Mouse (Mus musculus) liver, embryonic 14.5 days (tissue): ENCODE data around the gene Mok. TPM values are rescaled to one million over a fixed set of nuclear protein-coding genes. Genes with fewer than 3 reads are reported as not detected.

Source experiments
- ATAC-seq: fragments of 200-750 bp; cut with Nextera tagmentation; 2 replicates; pipeline ENCODE4 v1.8.0; 2017; ENCODE audit warnings: moderate number of reproducible peaks, mild to moderate bottlenecking, moderate library complexity; ENCODE audit not compliant: insufficient read depth
- DNase-seq, 3 experiments: peaks; one replicate each; pipeline ENCODE4 v3.0.0-alpha.2; 2012 to 2013; ENCODE audit warnings: low read depth in 3 of 3, low spot score in 3 of 3
- H3K27ac ChIP-seq: fragments of 300-500 bp; sonication (generic); 2 replicates; pipeline ENCODE4 v1.5.1; 2014; ENCODE audit warnings: moderate library complexity, mild to moderate bottlenecking, control low read depth, inconsistent platforms
- H3K27me3 ChIP-seq: fragments of 300-500 bp; sonication (generic); 2 replicates; pipeline ENCODE4 v1.6.1; 2014; ENCODE audit warnings: mild to moderate bottlenecking, low read length, moderate library complexity; ENCODE audit not compliant: control insufficient read depth, insufficient read depth
- H3K36me3 ChIP-seq: fragments of 300-500 bp; sonication (generic); replicated peaks from 2 replicates; pipeline ENCODE4 v1.6.1; 2014; ENCODE audit warnings: low read depth; ENCODE audit not compliant: control insufficient read depth, insufficient read depth
- H3K4me1 ChIP-seq, 2 experiments: fragments of 200-500 bp in 1 of 2; fragments of 300-500 bp in 1 of 2; sonication (generic) in 1 of 2; replicated peaks; 2 replicates each; pipeline ENCODE4 v1.6.1; 2012 to 2014; ENCODE audit warnings: antibody characterized with exemption in 1 of 2, inconsistent platforms in 1 of 2, low read length in 1 of 2; ENCODE audit not compliant: control insufficient read depth in 2 of 2, insufficient read depth in 2 of 2
- H3K4me2 ChIP-seq: fragments of 300-500 bp; sonication (generic); 2 replicates; pipeline ENCODE4 v1.6.1; 2014; ENCODE audit warnings: low read depth, mild to moderate bottlenecking, control low read depth, moderate library complexity
- H3K4me3 ChIP-seq, 2 experiments: fragments of 200-500 bp in 1 of 2; fragments of 300-500 bp in 1 of 2; sonication (generic) in 1 of 2; 2 replicates each; pipeline ENCODE4 v1.5.1; 2012 to 2014; ENCODE audit warnings: low read depth in 2 of 2, low read length in 2 of 2, mild to moderate bottlenecking in 2 of 2, control low read depth in 1 of 2, inconsistent platforms in 1 of 2, moderate library complexity in 1 of 2; ENCODE audit not compliant: insufficient read depth in 1 of 2
- H3K9ac ChIP-seq: fragments of 300-500 bp; sonication (generic); replicated peaks from 2 replicates; pipeline ENCODE4 v1.6.1; 2014; ENCODE audit warnings: mild to moderate bottlenecking, control low read depth, moderate library complexity
- H3K9me3 ChIP-seq: fragments of 300-500 bp; sonication (generic); 2 replicates; pipeline ENCODE4 v1.6.1; 2016; ENCODE audit warnings: low read length, mixed read lengths; ENCODE audit not compliant: control insufficient read depth
- CTCF ChIP-seq: IDR thresholded peaks from 2 replicates; pipeline ENCODE4 v1.5.1; 2016; ENCODE audit warnings: antibody characterized with exemption, low read depth, control low read depth
- EP300 ChIP-seq: IDR thresholded peaks from 2 replicates; pipeline ENCODE4 v1.6.1; 2016; ENCODE audit warnings: antibody characterized with exemption, low read depth
- WGBS: fragments of 180-500 bp; shearing (Covaris S2); extraction: QIAGEN DNeasy Blood & Tissue Kit; methylation state at CpG from one replicate; pipeline ENCODE4 v1.1.7; 2014; ENCODE audit not compliant: insufficient replicate concordance; 5-methylcytosine and 5-hydroxymethylcytosine counted together
- polyA plus RNA-seq, 2 experiments: library from polyadenylated mRNA; depleted of rRNA in 1 of 2; stranded (reverse) in 1 of 2; unstranded in 1 of 2; fragments of >200 nt; fragmentation: Nextera tagmentation in 1 of 2; extraction: Ambion mirVana in 1 of 2; gene quantifications; 2 replicates each; pipeline versions ENCODE4 v1.2.1 to v1.2.3; 2012 to 2014

The Mok gene
- polyA plus RNA-seq, 2 experiments, result 0.18 to 0.23 TPM

DNA sequence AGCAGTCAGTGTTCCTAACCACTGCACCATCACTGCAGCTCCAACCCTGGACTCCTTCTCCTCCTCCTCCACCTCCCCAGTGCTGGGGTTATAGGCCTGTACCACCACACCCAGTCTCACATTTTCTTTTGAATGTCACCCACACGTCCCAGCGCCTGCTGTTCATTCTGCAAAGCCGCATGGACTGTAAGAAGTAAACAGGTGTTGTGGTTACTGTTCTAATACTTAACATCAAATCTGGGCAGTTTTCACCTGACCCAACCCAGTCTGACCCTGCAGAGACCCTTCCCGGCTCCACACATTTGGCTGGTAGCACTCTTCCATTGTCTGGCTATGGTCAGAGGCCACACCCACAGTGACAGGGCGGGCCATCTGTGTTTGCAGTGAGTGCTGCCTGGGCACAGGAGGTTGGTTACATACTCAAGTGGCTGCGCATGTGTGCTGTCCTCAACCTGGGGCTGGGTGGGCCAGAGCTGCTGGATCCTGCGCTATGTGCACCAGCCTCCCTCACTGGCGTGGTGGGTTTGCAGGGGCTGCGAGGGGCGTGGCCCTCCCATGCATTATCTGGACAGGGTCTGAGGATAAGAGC is 38.8 kb downstream of the Mok start:
- no peaks in the 10 kb centered on the region for H3K27me3 ChIP-seq
- no peak for ATAC-seq
- H3K36me3 ChIP-seq, result no peaks in the 10 kb centered on the region; the same call in 1 of the 2 replicates
- no peak overlapping the region for H3K4me3 ChIP-seq
- 70% methylated on average over 10 of the region's 10 CpGs for WGBS
- no peak for TF ChIP-seq EP300
- no peak for TF ChIP-seq CTCF
- DNase-seq, result no peak
- no peak overlapping the region for H3K4me2 ChIP-seq
- H3K4me1 ChIP-seq, result no peaks in the 10 kb centered on the region
- H3K9me3 ChIP-seq, result no peaks in the 10 kb centered on the region
- no peak overlapping the region for H3K27ac ChIP-seq
- H3K9ac ChIP-seq, result no peak overlapping the region

DNA sequence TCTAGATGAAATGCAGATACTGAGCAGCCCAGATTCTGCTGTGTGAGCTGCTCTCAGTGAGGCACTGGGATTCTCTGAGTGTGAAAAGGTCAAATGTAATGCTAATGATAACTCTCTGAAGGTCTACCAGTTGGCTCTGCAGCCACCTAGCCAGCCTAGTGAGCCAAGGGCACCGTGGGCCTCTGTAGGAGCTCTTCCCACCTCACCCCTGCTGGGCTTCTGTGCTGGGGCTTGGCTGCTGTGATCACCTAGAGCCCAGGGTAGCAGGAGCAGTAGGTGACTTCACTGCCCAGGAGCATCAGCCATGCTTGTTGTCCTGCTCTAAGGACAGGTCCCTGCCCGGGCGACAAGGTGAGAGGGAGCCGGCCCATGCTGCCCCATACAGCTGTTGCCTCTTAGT is 41.5 kb downstream of the Mok start:
- WGBS, result 81% methylated on average over 4 of the region's 4 CpGs
- TF ChIP-seq CTCF (no peak), EP300 (no peak)
- Histone ChIP-seq H3K4me3 (no peak overlapping the region), H3K4me2 (no peak overlapping the region), H3K9me3 (no peaks in the 10 kb centered on the region), H3K27me3 (no peaks in the 10 kb centered on the region), H3K4me1 (no peaks in the 10 kb centered on the region), H3K36me3 (no peaks in the 10 kb centered on the region; the same call in 1 of the 2 replicates), H3K9ac (no peak overlapping the region), H3K27ac (no peak overlapping the region)
- DNase-seq, result no peak
- no peak for ATAC-seq

DNA sequence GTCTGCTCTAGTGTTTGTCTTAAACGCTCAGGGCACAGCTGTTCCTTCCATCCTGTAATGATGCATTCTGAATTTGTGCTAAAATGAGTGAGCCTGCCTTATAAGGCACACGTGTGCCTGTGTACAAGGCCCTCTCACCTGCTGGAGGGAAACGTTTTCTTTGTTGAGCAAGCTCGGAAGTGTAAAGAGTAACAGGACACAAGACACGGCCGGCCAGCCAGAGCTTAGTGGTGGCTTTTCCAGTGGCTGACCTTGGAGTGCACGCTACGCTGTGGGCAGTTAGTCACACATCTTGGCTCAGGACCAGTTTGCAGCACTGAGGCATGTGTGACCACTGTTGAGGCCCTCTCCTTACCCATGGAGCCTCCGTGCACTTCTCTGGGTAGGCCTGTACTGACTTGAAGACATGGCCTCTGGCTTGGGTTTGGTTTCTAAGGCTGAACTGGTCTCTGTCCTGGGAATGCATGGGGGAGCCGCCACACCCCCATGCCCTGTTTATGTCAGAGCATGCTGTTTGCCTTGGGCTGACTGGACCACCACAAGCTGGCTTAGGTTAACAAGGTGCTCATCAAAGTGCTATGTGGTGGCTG is 42.8 kb downstream of the Mok start:
- ATAC-seq (no peak), DNase-seq (no peak)
- no peak for TF ChIP-seq CTCF
- TF ChIP-seq EP300, result no peak
- Histone ChIP-seq H3K36me3 (no peaks in the 10 kb centered on the region; the same call in 1 of the 2 replicates), H3K9ac (no peak overlapping the region), H3K27ac (no peak overlapping the region), H3K27me3 (no peaks in the 10 kb centered on the region), H3K4me1 (no peaks in the 10 kb centered on the region), H3K9me3 (no peaks in the 10 kb centered on the region), H3K4me2 (no peak overlapping the region), H3K4me3 (no peak overlapping the region)
- 75% methylated on average over 10 of the region's 10 CpGs for WGBS

DNA sequence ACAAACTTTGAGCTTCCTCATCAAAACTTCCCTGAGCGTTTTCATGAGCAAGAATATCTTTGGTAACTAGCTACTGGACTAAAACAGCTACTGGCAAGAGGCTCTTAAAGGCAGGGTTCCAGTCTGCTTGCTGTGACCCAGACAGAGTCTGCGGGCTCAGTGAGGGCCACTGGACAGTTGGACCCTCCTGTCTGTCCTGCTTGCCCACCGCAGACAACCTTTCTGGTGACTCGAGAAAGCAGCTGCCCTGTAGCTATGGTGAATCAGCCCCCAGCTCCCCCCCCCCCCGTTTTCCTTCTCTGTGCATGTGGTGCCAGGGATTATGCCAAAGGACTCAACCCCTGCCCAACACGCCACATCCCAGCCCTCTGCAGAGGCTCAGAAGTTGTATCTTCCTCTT is 43.5 kb downstream of the Mok start:
- no peak overlapping the region for H3K9ac ChIP-seq
- no peak overlapping the region for H3K4me3 ChIP-seq
- ATAC-seq, result no peak
- H3K36me3 ChIP-seq, result no peaks in the 10 kb centered on the region; the same call in 1 of the 2 replicates
- no peak for DNase-seq
- H3K4me2 ChIP-seq, result no peak overlapping the region
- no peaks in the 10 kb centered on the region for H3K27me3 ChIP-seq
- H3K27ac ChIP-seq, result no peak overlapping the region
- TF ChIP-seq EP300 (no peak), CTCF (no peak)
- no peaks in the 10 kb centered on the region for H3K9me3 ChIP-seq
- no peaks in the 10 kb centered on the region for H3K4me1 ChIP-seq
- WGBS, result 68% methylated on average over 6 of the region's 6 CpGs

DNA sequence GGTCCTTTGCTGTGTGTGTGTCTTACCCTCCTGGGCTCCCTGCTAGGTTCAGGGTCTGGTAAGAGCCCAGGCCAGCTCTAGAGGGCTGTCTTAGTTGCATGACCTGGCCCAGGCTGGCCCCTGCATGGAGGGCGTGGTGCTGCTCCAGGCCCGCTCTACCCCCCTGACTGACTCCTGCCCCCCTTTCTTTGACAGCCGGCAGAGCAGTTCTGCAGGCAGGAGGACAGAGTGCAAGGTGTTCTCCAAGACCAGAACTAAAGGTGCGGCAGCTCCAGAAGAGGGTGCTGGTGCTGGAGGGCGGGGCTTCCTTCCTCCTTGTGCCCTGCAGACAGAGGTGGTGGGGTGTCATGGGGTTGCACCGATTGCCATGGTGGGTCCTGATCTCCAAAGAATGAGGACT is 44.0 kb downstream of the Mok start:
- Histone ChIP-seq H3K4me2 (no peak overlapping the region), H3K9ac (no peak overlapping the region), H3K36me3 (no peaks in the 10 kb centered on the region; the same call in 1 of the 2 replicates), H3K9me3 (no peaks in the 10 kb centered on the region), H3K27me3 (no peaks in the 10 kb centered on the region), H3K4me3 (no peak overlapping the region), H3K4me1 (no peaks in the 10 kb centered on the region), H3K27ac (no peak overlapping the region)
- DNase-seq (no peak), ATAC-seq (no peak)
- WGBS, result 64% methylated on average over 6 of the region's 6 CpGs
- TF ChIP-seq EP300 (no peak), CTCF (no peak)
